Mouse (Mus musculus) megakaryocyte, embryonic 14.5 days (primary cell): ENCODE data around the gene Adamts8. TPM values are rescaled to one million over a fixed set of nuclear protein-coding genes. Genes with fewer than 3 reads are reported as not detected.

Source experiments
- H3K27me3 ChIP-seq: replicated peaks from 2 replicates; pipeline ENCODE3; 2012; ENCODE audit warnings: inconsistent platforms
- H3K36me3 ChIP-seq: replicated peaks from 2 replicates; pipeline ENCODE3; 2012; ENCODE audit warnings: low read length, inconsistent platforms, mixed read lengths
- H3K4me1 ChIP-seq: 2 replicates; pipeline ENCODE4 v1.6.1; 2012; ENCODE audit warnings: inconsistent platforms
- H3K4me3 ChIP-seq: replicated peaks from 2 replicates; pipeline ENCODE3; 2012; ENCODE audit warnings: moderate library complexity, mild to moderate bottlenecking, inconsistent platforms
- H3K9me3 ChIP-seq: 2 replicates; pipeline ENCODE4 v1.6.1; 2012; ENCODE audit warnings: inconsistent platforms
- FLI1 ChIP-seq: IDR thresholded peaks from 2 replicates; pipeline ENCODE4 v1.6.1; 2012; ENCODE audit warnings: low read length, inconsistent platforms, mixed read lengths
- GATA1 ChIP-seq: IDR thresholded peaks from 3 replicates; pipeline ENCODE4 v1.6.1; 2012; ENCODE audit warnings: mixed read lengths, low read length, inconsistent platforms, borderline replicate concordance
- polyA plus RNA-seq: library from polyadenylated mRNA; stranded (reverse); fragments of >175 nt; gene quantifications from 2 replicates; pipeline ENCODE4 v1.2.3, GENCODE M21; 2012; ENCODE audit warnings: low replicate concordance; ENCODE audit not compliant: insufficient read depth

The Adamts8 gene
- polyA plus RNA-seq, 1 experiment: not detected

DNA sequence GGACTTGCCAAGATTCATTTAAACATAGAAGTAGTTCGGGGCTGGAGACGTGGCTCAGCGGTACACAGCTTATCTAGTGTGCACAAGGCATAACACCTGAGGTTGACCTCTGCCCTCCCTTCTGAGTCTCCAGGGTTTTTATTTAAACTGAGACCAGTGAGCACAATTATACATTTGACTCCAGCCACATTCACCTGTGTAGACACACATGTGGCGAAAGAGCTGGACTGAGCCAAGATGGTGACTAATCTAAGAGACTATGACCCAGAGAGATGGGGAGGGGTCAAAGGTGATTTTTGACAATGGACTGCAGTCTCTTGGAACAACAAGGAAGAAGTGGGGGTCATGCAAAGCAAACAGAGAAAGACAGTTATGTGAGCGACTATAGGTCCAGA lies 34.1 kb upstream of the Adamts8 start:
- no peaks in the 10 kb centered on the region for H3K36me3 ChIP-seq
- TF ChIP-seq FLI1: no peak
- TF ChIP-seq GATA1: no peak
- H3K27me3 ChIP-seq: peaks cover 4% of the 10 kb centered on the region
- H3K4me1 ChIP-seq: no peaks in the 10 kb centered on the region
- H3K9me3 ChIP-seq: no peaks in the 10 kb centered on the region
- H3K4me3 ChIP-seq: no peak overlapping the region

DNA sequence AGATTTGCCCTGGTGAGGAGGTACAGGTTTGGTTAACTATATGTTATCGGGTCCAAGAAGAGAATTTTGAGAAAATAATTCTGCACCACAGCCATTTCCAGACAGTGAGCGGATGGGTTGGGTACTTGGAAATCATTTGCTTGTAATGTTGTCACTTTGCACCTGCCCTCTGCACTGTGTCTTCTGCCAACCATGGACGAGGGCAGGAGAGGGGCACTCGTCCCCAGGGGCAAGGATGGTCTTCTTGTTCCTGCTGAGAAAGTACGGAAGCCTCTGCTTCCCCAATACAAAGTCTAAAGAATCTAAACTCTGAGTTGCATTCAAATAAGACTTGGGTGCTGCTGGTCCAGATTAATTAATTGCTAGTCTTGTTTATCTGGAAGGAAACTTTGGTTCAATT lies 33.4 kb upstream of the Adamts8 start:
- Histone ChIP-seq H3K4me1 (no peaks in the 10 kb centered on the region), H3K36me3 (no peaks in the 10 kb centered on the region), H3K4me3 (no peak overlapping the region), H3K27me3 (peaks cover 4% of the 10 kb centered on the region), H3K9me3 (no peaks in the 10 kb centered on the region)
- TF ChIP-seq GATA1 (no peak), FLI1 (no peak)

DNA sequence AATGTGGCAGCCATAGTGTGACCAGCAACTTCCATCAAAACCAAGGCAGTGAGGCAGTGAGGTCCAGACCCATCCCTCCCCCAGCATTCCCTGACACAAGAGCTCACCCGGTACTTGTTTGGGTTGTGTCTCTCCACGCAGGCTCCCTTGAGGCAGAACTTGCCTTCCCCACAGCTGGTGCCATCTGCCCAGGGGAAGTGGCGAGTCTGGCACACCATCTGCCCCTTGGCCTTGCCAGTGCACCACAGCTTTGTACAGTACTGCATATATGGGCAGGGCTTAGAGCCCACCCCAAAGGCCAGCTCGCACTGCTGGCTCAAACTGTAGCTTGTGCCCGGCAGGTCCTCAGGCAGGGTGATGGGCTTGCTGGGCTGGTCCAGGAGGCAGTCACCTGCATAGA lies 31.9 kb upstream of the Adamts8 start:
- H3K36me3 ChIP-seq: no peaks in the 10 kb centered on the region
- no peaks in the 10 kb centered on the region for H3K9me3 ChIP-seq
- H3K27me3 ChIP-seq: peaks cover 6% of the 10 kb centered on the region
- TF ChIP-seq FLI1: no peak
- TF ChIP-seq GATA1: no peak
- H3K4me3 ChIP-seq: no peak overlapping the region
- H3K4me1 ChIP-seq: no peaks in the 10 kb centered on the region

DNA sequence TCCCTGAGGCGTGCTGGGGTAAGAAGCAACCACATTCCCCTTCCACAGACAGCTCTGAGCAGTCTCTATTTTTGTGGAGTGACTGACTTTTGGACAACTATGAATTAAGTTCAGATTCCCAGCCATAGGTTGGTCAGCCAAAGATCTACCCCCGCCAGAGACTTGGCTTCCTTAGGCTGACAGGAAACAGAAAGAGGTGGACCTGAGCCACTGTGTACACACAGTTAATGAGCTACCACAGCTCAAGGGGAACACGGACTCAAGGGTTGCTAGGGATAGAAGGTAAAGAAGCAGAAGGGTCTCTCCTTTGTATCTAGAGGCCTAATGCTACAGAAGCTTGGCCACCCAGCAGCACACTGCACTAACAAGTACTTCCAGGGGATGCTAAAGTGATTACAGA lies 30.2 kb upstream of the Adamts8 start:
- Histone ChIP-seq H3K4me1 (no peaks in the 10 kb centered on the region), H3K4me3 (no peak overlapping the region), H3K27me3 (peaks cover 6% of the 10 kb centered on the region), H3K9me3 (no peaks in the 10 kb centered on the region), H3K36me3 (no peaks in the 10 kb centered on the region)
- TF ChIP-seq GATA1 (no peak), FLI1 (no peak)

DNA sequence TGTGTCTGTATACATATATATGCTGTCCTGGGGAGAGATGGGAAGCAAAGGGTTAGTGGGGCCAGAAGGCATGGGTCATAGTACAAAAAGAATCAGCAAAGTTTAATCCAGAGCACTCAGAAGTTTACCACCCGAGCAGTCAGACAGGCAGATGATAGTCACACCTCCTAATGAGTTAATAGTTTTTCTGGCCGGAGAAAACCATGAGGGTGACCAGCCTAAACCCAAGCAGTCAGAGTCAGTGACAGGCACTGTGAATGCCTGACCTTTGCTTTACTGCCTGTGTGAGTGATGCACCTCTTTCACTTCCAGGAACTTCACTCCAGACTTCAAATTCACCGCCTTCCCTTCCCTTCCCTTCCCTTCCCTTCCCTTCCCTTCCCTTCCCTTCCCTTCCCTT lies 28.9 kb upstream of the Adamts8 start:
- no peaks in the 10 kb centered on the region for H3K36me3 ChIP-seq
- no peaks in the 10 kb centered on the region for H3K4me1 ChIP-seq
- TF ChIP-seq GATA1 (no peak), FLI1 (no peak)
- H3K9me3 ChIP-seq: no peaks in the 10 kb centered on the region
- H3K4me3 ChIP-seq: no peak overlapping the region
- peaks cover 7% of the 10 kb centered on the region for H3K27me3 ChIP-seq

DNA sequence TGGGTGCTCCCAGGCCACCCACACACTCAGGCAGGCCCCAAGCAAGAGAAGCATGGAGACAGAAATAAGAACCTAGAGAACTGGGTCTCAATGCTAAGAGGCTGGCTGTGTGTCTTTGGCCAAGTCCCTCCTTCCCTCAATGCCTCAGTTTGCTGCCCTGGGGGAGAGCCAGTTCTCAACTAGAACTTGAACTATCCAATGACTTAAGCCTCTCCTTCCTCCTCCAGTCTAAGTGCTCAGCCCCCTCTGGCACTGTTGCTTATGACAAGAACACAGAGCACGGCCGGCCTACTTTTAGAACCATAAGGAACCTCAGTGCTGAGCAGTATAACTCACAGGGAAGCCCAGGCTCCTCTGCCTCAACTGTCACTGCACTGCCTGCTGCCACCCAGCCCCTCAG lies 28.1 kb upstream of the Adamts8 start:
- TF ChIP-seq FLI1: no peak
- TF ChIP-seq GATA1: no peak
- Histone ChIP-seq H3K9me3 (no peaks in the 10 kb centered on the region), H3K4me1 (no peaks in the 10 kb centered on the region), H3K4me3 (no peak overlapping the region), H3K27me3 (peaks cover 10% of the 10 kb centered on the region), H3K36me3 (no peaks in the 10 kb centered on the region)

DNA sequence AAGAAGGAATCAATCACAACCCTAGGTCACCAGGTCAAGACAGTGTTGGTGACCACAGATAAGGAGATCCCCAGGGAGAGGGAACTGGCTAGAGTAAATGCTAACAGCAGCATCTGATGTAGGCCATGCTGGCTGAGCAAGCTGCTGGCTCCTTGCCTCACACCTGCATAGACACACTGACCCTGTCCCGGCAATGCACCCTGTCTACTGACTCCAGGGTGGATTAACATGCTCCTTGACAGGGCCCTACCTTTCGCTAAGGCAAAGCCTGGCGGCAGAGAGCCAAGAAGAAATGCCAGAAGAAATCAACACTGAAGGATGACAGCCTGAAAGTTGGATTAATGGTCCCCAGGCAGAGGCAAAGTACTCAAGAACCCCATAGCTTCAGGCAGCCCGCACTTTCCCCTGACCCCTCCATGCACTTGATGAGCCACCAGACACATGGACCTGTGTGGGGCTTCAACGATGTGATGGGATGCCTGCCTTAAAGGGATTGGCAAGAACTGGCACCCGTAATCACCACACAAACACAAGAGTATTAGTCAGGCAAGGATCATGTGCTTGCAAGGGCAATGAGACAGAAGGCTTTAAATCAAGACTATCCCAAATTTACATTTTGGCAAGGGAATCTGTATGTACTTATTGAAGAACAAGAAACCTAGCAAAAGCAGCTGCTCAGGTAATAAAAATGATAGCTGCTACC lies 25.9 kb upstream of the Adamts8 start:
- Histone ChIP-seq H3K36me3 (no peaks in the 10 kb centered on the region), H3K4me3 (no peak overlapping the region), H3K4me1 (no peaks in the 10 kb centered on the region), H3K9me3 (no peaks in the 10 kb centered on the region), H3K27me3 (peaks cover 22% of the 10 kb centered on the region)
- TF ChIP-seq GATA1 (no peak), FLI1 (no peak)

DNA sequence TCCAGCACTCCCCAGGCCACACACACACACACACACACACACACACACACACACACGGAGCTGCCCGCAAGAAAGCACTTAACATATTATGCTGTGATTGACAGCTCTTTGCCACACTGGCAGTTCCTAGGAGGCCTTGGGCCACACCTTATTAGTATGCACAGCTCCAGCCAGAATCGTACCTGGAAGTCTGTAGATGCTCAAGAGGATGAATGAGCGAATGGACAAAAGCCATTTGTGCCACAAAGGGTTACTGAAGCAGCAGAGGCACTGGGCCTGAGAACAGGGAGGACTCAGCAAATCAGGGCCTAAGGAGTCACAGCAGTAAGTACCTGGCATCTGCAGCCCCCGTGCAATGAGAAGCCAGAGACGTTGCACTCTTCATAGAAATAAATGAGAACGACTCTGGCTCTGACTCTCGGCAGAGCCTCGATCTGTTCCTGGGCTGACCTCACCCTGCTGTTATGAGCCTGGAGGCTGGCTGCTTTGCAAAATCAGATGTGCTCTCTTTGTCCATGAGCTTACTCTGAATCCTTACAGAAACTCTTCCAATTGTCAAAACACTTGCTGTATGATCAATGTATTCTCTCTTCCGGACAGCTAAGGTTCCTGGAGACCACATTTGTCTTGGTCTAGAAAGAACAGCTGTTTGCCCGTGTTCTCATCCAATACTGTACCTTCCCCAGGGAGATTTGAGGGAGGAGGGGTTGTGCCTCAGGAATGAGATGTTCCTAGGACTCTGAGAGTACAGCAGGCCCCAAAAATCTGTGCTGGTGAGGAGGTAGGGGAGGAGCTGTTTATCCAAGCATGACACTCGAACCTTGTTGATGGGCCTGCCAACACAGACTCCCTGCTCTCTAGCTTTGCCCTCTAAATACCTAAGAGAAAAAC lies 23.7 kb upstream of the Adamts8 start:
- Histone ChIP-seq H3K27me3 (peaks cover 44% of the 10 kb centered on the region), H3K9me3 (no peaks in the 10 kb centered on the region), H3K4me1 (peaks cover 7% of the 10 kb centered on the region; the same call in 1 of the 2 replicates), H3K4me3 (no peak overlapping the region), H3K36me3 (no peaks in the 10 kb centered on the region)
- TF ChIP-seq GATA1: no peak
- TF ChIP-seq FLI1: no peak

DNA sequence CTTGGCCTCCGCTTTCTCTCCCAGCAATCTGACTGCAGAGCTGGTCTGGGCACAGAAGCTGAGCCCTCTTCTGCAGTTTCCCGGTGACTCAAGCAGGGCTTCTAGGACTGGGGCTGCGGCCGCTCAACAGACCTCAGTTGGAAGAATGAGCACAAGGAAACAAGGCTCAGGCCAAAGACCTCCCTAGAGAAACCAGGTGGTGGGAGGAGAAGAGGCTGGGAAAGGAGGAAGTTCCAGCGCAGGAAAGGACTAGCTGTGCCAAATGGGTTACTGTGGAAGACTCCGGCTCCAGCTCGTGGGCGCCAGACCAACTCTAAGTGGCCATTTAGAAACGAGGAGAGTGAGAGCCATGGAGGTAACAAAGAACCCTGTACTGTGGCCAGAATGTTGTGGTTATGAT lies 22.7 kb upstream of the Adamts8 start:
- TF ChIP-seq FLI1: no peak
- TF ChIP-seq GATA1: no peak
- no peaks in the 10 kb centered on the region for H3K9me3 ChIP-seq
- H3K36me3 ChIP-seq: no peaks in the 10 kb centered on the region
- H3K4me3 ChIP-seq: no peak overlapping the region
- peaks cover 46% of the 10 kb centered on the region for H3K27me3 ChIP-seq
- H3K4me1 ChIP-seq: peaks cover 7% of the 10 kb centered on the region; the same call in 1 of the 2 replicates

DNA sequence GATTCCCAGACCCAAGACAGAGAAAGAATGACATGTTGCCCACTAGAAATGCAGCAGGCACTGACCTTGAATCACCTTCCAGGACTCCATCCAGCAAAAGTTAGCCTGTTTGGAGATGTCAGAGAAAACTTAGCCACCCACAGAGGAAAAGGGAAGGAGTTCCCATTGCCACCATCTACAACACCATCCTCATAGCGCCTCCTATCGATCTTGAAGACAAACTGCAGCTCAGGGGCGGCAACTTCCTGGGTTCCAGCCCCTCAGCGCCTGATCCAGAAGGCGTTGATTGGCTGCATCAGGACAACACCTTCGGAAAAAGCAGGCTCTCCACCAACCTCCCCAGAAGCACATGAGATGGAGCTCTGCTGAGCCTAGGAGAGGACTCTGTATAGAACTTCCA lies 21.6 kb upstream of the Adamts8 start:
- peaks cover 7% of the 10 kb centered on the region; the same call in 1 of the 2 replicates for H3K4me1 ChIP-seq
- H3K9me3 ChIP-seq: no peaks in the 10 kb centered on the region
- peaks cover 46% of the 10 kb centered on the region for H3K27me3 ChIP-seq
- no peak overlapping the region for H3K4me3 ChIP-seq
- H3K36me3 ChIP-seq: no peaks in the 10 kb centered on the region
- TF ChIP-seq FLI1: no peak
- no peak for TF ChIP-seq GATA1
